Mouse (Mus musculus) CH12.LX (cell line): ENCODE data around the gene 4930519G04Rik. TPM values are rescaled to one million over a fixed set of nuclear protein-coding genes. Genes with fewer than 3 reads are reported as not detected.

Experiments
- DNase-seq: peaks from one replicate; pipeline ENCODE4 v3.0.0-alpha.2; 2013; ENCODE audit errors: extremely low read depth
- H3K27ac ChIP-seq: 2 replicates; pipeline ENCODE4 v1.5.1; 2012; ENCODE audit warnings: low read depth, mild to moderate bottlenecking, control low read depth, moderate library complexity; ENCODE audit not compliant: insufficient read depth
- H3K27me3 ChIP-seq: replicated peaks from 2 replicates; pipeline ENCODE3; 2012; ENCODE audit warnings: inconsistent platforms
- H3K36me3 ChIP-seq, 2 experiments: replicated peaks in 1 of 2; 2 replicates each; pipeline versions ENCODE3 to v1.6.1; 2012; ENCODE audit warnings: inconsistent platforms in 1 of 2, low read length in 1 of 2, mild to moderate bottlenecking in 1 of 2, mixed read lengths in 1 of 2, moderate library complexity in 1 of 2; ENCODE audit not compliant: control insufficient read depth in 1 of 2, insufficient read depth in 1 of 2
- H3K4me1 ChIP-seq, 2 experiments: 2 replicates each; pipeline ENCODE4 v1.6.1; 2012; ENCODE audit warnings: inconsistent platforms in 1 of 2, moderate library complexity in 1 of 2; ENCODE audit not compliant: insufficient read depth in 2 of 2, control insufficient read depth in 1 of 2
- H3K4me2 ChIP-seq: 2 replicates; pipeline ENCODE4 v1.6.1; 2012; ENCODE audit warnings: low read depth, mild to moderate bottlenecking, control low read depth; ENCODE audit not compliant: poor library complexity, insufficient read depth, severe bottlenecking
- H3K4me3 ChIP-seq, 3 experiments: fragments of 150-350 bp in 1 of 3; sonication (generic) in 1 of 3; replicated peaks in 1 of 3; 2 replicates each; pipeline versions ENCODE3 to v1.5.1; 2011 to 2012; ENCODE audit warnings: low read depth in 2 of 3, low read length in 2 of 3, mild to moderate bottlenecking in 2 of 3, moderate library complexity in 2 of 3, control low read depth in 1 of 3, improper control_type of control experiment in 1 of 3, inconsistent platforms in 1 of 3, mixed read lengths in 1 of 3; ENCODE audit not compliant: poor library complexity in 1 of 3
- H3K79me2 ChIP-seq: replicated peaks from 2 replicates; pipeline ENCODE4 v1.6.1; 2012; ENCODE audit warnings: mild to moderate bottlenecking, moderate library complexity; ENCODE audit not compliant: control insufficient read depth, poor library complexity, insufficient read depth, severe bottlenecking; ENCODE audit errors: extremely low read depth
- H3K9ac ChIP-seq: 2 replicates; pipeline ENCODE4 v1.6.1; 2012; ENCODE audit warnings: low read depth, mild to moderate bottlenecking, control low read depth, moderate library complexity; ENCODE audit not compliant: insufficient read depth
- H3K9me3 ChIP-seq: replicated peaks from 2 replicates; pipeline ENCODE3; 2012; ENCODE audit warnings: low read length, inconsistent platforms, mixed read lengths
- BHLHE40 ChIP-seq: IDR thresholded peaks from 2 replicates; pipeline ENCODE4 v1.6.1; 2011; ENCODE audit warnings: mild to moderate bottlenecking, low read depth, low read length, improper control_type of control experiment
- ELF1 ChIP-seq: IDR thresholded peaks from 2 replicates; pipeline ENCODE4 v1.6.1; 2014; ENCODE audit warnings: low read depth, mild to moderate bottlenecking, inconsistent platforms, low read length, improper control_type of control experiment
- EP300 ChIP-seq: IDR thresholded peaks from 2 replicates; pipeline ENCODE4 v1.6.1; 2011; ENCODE audit warnings: low read length, improper control_type of control experiment
- GABPA ChIP-seq: IDR thresholded peaks from 2 replicates; pipeline ENCODE4 v1.6.1; 2012; ENCODE audit warnings: low read depth, low read length, improper control_type of control experiment, inconsistent platforms; ENCODE audit not compliant: insufficient replicate concordance
- JUND ChIP-seq: conservative IDR thresholded peaks from 2 replicates; pipeline ENCODE4 v1.6.1; 2011; ENCODE audit warnings: low read depth, low read length, improper control_type of control experiment
- MAZ ChIP-seq: IDR thresholded peaks from 2 replicates; pipeline ENCODE4 v1.6.1; 2012; ENCODE audit warnings: low read depth, mild to moderate bottlenecking, inconsistent platforms, low read length, improper control_type of control experiment, moderate library complexity
- MEF2A ChIP-seq: IDR thresholded peaks from 2 replicates; pipeline ENCODE4 v1.6.1; 2014; ENCODE audit warnings: low read depth, mild to moderate bottlenecking, inconsistent platforms, low read length, improper control_type of control experiment, borderline replicate concordance
- MYC ChIP-seq: IDR thresholded peaks from 2 replicates; pipeline ENCODE4 v1.6.1; 2011; ENCODE audit warnings: low read depth, mild to moderate bottlenecking, improper control_type of control experiment, low read length
- POLR2A ChIP-seq: IDR thresholded peaks from 2 replicates; pipeline ENCODE4 v1.6.1; 2011; ENCODE audit warnings: low read depth, mild to moderate bottlenecking, improper control_type of control experiment, low read length
- POLR2AphosphoS2 ChIP-seq: IDR thresholded peaks from 2 replicates; pipeline ENCODE4 v1.6.1; 2011; ENCODE audit warnings: low read depth, low read length, improper control_type of control experiment
- USF1 ChIP-seq: IDR thresholded peaks from 2 replicates; pipeline ENCODE4 v1.6.1; 2014; ENCODE audit warnings: low read depth, mild to moderate bottlenecking, inconsistent platforms, low read length, improper control_type of control experiment
- USF2 ChIP-seq: conservative IDR thresholded peaks from 2 replicates; pipeline ENCODE4 v1.6.1; 2011; ENCODE audit warnings: low read depth, low read length, improper control_type of control experiment
- ZC3H11A ChIP-seq: IDR thresholded peaks from 2 replicates; pipeline ENCODE4 v1.6.1; 2012; ENCODE audit warnings: low read depth, mild to moderate bottlenecking, inconsistent platforms, low read length, improper control_type of control experiment
- dilution Hi-C: fragments of 300-500 bp; cut with MboI; formaldehyde crosslinking; loops from 2 replicates; pipeline ENCODE4 v1.14.3; 2020; ENCODE audit warnings: low sequenced_read_pairs; ENCODE audit not compliant: extremely low pct_unique_long_range_greater_than_20kb, extremely low pct_ligation_motif_present
- in situ Hi-C: fragments of 300-500 bp; cut with MboI; formaldehyde crosslinking; loops from 3 replicates; pipeline ENCODE4 v1.14.3; 2019; ENCODE audit warnings: low sequenced_read_pairs, low pct_ligation_motif_present, low pct_unique_long_range_greater_than_20kb, mixed read lengths
- polyA plus RNA-seq: library from polyadenylated mRNA; unstranded; fragments of >175 nt; gene quantifications from 2 replicates; pipeline ENCODE4 v1.2.1, GENCODE M21; 2012; ENCODE audit warnings: low read depth; ENCODE audit not compliant: insufficient read length
- total RNA-seq, 2 experiments: library from RNA; depleted of rRNA; stranded (reverse); fragments of 300-350 nt in 1 of 2; fragments of >200 nt in 1 of 2; gene quantifications; 2 replicates each; pipeline ENCODE4 v1.2.3; 2012 to 2014

The 4930519G04Rik gene
- total and polyA plus RNA-seq, 3 experiments = not detected

DNA sequence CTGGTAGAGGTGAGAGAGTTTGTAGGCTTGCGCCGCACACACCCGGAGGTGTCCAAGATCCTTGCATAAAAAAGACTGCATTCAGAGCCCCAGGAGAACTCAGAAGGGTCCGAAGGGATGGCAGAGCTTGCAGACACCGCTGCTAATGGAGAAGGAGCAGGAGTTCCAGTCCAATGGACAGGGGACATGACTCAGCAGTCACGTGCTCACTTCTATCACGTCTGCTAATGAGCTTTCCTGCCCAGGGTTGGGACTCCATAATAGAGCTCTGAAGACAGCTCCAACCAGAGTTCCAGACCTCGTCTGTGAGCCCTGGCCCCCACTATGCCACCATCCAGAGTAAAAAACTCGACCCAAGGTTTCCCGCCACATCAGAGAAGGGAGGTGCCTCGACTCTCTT lies 35.3 kb upstream of the 4930519G04Rik start:
- H3K4me2 ChIP-seq = no peak overlapping the region
- no peak overlapping the region for H3K4me3 ChIP-seq
- no peak overlapping the region for H3K27ac ChIP-seq
- in situ Hi-C loops (no loop called here), dilution Hi-C loops (no loop called here)
- H3K9me3 ChIP-seq = peaks cover 7% of the 10 kb centered on the region
- DNase-seq = peak; percentile 42
- no peak overlapping the region for H3K9ac ChIP-seq
- H3K27me3 ChIP-seq = no peaks in the 10 kb centered on the region
- H3K36me3 ChIP-seq = no peaks in the 10 kb centered on the region
- TF ChIP-seq MYC (no peak), BHLHE40 (peak; percentile 62), USF2 (peak; percentile 37; the same call in 1 of the 2 replicates), USF1 (peak; percentile 38)
- no peaks in the 10 kb centered on the region for H3K79me2 ChIP-seq
- H3K4me1 ChIP-seq = peaks cover 0 to 5% of the 10 kb centered on the region in 2 experiments; a peak in 2 of 4 replicates

DNA sequence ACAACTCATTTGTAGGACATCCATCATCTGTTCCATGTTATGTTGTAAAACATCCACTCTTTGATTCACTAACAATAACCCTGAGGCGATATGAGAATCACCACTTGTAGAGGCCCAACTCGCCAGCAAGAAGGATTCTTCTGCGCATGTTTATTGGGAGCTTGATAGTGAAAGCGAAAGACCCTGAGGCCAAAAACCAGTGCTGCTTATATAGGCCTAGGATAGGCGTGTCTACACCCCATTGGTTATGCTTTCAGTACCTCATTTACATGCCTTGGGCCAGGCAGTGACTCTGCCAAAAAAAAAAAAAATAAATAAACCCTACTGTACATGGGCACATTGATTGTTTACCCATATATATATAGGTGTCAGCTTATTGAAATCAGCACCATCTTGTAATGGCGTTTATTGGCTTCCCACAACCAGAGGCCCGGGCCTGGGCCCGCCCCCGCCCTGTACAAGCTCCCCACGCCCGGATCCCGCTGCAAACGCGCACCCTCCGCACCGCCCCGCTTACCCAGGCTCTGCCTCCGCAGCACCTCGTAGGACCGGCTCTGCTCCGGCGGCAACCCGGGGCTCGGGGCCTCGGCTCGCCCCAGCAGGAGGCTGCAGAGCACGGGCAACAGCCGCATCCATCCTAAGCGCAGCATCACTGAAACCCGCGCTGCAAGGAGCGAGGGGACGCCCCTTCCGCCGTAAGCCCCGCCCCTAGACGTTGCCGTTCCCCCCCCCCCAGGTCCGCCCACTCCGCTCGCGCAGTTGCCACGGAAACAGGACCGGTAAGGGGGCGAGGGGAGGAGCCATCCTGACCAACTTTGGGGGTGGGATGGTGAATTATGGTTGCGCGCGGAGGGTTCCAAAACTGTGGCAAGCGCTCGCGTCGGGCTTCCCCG lies 30.4 kb upstream of the 4930519G04Rik start, which contains the start of gene 1500011B03Rik:
1500011B03Rik (minus strand) TSS at position 673 of the 893 bp plus-strand sequence.
- Histone ChIP-seq H3K9ac (no peak within 1 kb of the TSS), H3K36me3 (no peaks in the 10 kb centered on the region), H3K4me2 (0 out of 2 replicates have a peak within 1 kb of the TSS, but pooled peaks have one; percentile 34), H3K27me3 (no peaks in the 10 kb centered on the region), H3K9me3 (peaks cover 8% of the 10 kb centered on the region), H3K79me2 (no peaks in the 10 kb centered on the region), H3K27ac (no peak within 1 kb of the TSS), H3K4me1 (peaks cover 0 to 10% of the 10 kb centered on the region in 2 experiments; a peak in 2 of 4 replicates), H3K4me3 (peak within 1 kb of the TSS; percentile 35 to 46 (median 39))
- dilution Hi-C loops (no loop called here), in situ Hi-C loops (no loop called here)
- TF ChIP-seq ELF1 (no peak), GABPA (no peak), POLR2A (no peak), ZC3H11A (no peak), JUND (no peak), EP300 (no peak), MEF2A (no peak), USF1 (no peak), POLR2AphosphoS2 (no peak), MAZ (no peak)
- peak; percentile 43 for DNase-seq
